Mouse (Mus musculus) intestine, embryonic 14.5 days (tissue): ENCODE results near the gene Lsp1. TPM values are rescaled to one million over a fixed set of nuclear protein-coding genes. Genes with fewer than 3 reads are reported as not detected.

Experiments used
- ATAC-seq: fragments of 200-750 bp; cut with Nextera tagmentation; replicated peaks from 2 replicates; pipeline ENCODE4 v1.8.0; 2017; ENCODE audit warnings: low read depth, moderate number of reproducible peaks, moderate TSS enrichment, moderate library complexity; ENCODE audit not compliant: low FRiP score, low TSS enrichment
- DNase-seq: peaks from one replicate; pipeline ENCODE4 v3.0.0-alpha.2; 2018; ENCODE audit warnings: low spot score
- H3K27ac ChIP-seq: fragments of 300-500 bp; sonication (generic); 2 replicates; pipeline ENCODE4 v1.5.1; 2014; ENCODE audit warnings: low read depth, mild to moderate bottlenecking, control low read depth
- H3K27me3 ChIP-seq: fragments of 300-500 bp; sonication (generic); replicated peaks from 2 replicates; pipeline ENCODE4 v1.6.1; 2014; ENCODE audit warnings: low read length, control low read depth; ENCODE audit not compliant: control insufficient read depth, insufficient read depth
- H3K36me3 ChIP-seq: fragments of 300-500 bp; sonication (generic); 2 replicates; pipeline ENCODE4 v1.6.1; 2014; ENCODE audit warnings: low read length, control low read depth; ENCODE audit not compliant: control insufficient read depth, insufficient read depth
- H3K4me1 ChIP-seq: fragments of 300-500 bp; sonication (generic); replicated peaks from 2 replicates; pipeline ENCODE4 v1.6.1; 2014; ENCODE audit warnings: low read length, control low read depth, mixed read lengths; ENCODE audit not compliant: control insufficient read depth, insufficient read depth
- H3K4me2 ChIP-seq: fragments of 300-500 bp; sonication (generic); 2 replicates; pipeline ENCODE4 v1.6.1; 2014; ENCODE audit warnings: low read length
- H3K4me3 ChIP-seq: fragments of 300-500 bp; sonication (generic); 2 replicates; pipeline ENCODE4 v1.5.1; 2014; ENCODE audit warnings: low read depth, low read length, control low read depth, mixed read lengths
- H3K9ac ChIP-seq: fragments of 300-500 bp; sonication (generic); 2 replicates; pipeline ENCODE4 v1.6.1; 2014; ENCODE audit warnings: mild to moderate bottlenecking, low read length
- H3K9me3 ChIP-seq: fragments of 300-500 bp; sonication (generic); 2 replicates; pipeline ENCODE4 v1.6.1; 2016; ENCODE audit warnings: low read length, control low read depth; ENCODE audit not compliant: control insufficient read depth
- WGBS: fragments of 180-500 bp; shearing (Covaris S2); extraction: QIAGEN DNeasy Blood & Tissue Kit; methylation state at CpG from one replicate; pipeline ENCODE4 v1.1.7; 2014; 5-methylcytosine and 5-hydroxymethylcytosine counted together
- polyA plus RNA-seq: library from polyadenylated mRNA; unstranded; fragments of >200 nt; fragmentation: Nextera tagmentation; extraction: Ambion mirVana; gene quantifications from 2 replicates; pipeline ENCODE4 v1.2.1, GENCODE M21; 2014

Gene Lsp1
- polyA plus RNA-seq, 1 experiment from 2014 or later, result 145 TPM

DNA sequence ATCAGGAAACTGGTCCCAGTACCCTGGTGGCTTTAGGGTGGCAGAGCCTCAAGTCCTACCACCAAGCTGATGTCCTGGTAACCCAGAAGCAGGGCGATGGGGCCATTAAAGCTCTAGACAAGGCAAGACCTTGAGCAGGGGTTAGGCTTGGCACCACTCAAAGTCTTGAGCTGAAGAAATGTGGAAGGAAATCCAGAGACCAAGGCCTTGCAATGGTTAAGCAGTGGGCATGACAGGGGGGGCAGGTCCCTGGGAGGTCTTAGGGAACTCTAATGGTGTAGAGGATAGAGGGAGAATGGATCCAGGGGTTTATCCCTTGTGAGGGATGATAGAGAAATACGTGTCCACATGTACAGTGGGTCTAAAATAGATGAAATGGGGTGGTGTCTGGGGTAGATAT lies 12.9 kb downstream of the Lsp1 start:
- WGBS, result 78% methylated on average over 2 of the region's 2 CpGs
- H3K4me1 ChIP-seq, result peaks cover 67% of the 10 kb centered on the region
- no peak for ATAC-seq

DNA sequence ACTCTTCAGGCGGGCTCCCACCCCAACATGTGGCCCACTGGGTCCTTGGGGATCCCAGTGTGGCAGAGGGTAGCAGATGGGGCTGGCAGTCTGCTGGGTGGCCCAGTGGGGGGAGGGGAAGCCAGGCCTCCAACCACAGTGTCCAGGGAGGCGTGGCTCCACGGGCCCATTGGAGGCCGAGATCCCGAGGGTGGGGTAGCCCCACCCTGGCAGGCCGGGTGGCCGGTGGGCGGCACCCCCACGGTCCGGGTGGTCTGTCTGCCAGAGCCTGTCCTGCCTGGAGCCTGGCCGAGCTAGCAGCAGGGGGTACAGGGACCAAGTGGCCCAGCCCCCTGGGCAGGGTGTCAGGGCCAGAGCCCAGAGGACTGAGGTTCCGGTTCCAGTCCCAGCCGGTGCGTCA lies 14.2 kb downstream of the Lsp1 start:
- Histone ChIP-seq H3K4me1 (peaks cover 65% of the 10 kb centered on the region), H3K4me2 (peak overlapping the region; percentile 46), H3K36me3 (peaks cover 15% of the 10 kb centered on the region; the same call in 1 of the 2 replicates), H3K9me3 (no peaks in the 10 kb centered on the region), H3K27me3 (no peaks in the 10 kb centered on the region), H3K27ac (peak overlapping the region; percentile 96), H3K9ac (peak overlapping the region; percentile 87), H3K4me3 (peak overlapping the region; percentile 39)
- DNase-seq (peak; percentile 49), ATAC-seq (0 out of 2 replicates have a peak, but pooled peaks have one; percentile 7)
- WGBS, result 60% methylated on average over 14 of the region's 14 CpGs

More for the DNA sequence above, 12.9 kb downstream of the Lsp1 start:
- Histone ChIP-seq H3K27me3 (no peaks in the 10 kb centered on the region), H3K9ac (peak overlapping the region; percentile 87), H3K4me2 (peak overlapping the region; percentile 46), H3K4me3 (peak overlapping the region; percentile 39), H3K9me3 (no peaks in the 10 kb centered on the region), H3K27ac (peak overlapping the region; percentile 96; the same call in 1 of the 2 replicates), H3K36me3 (peaks cover 14% of the 10 kb centered on the region; the same call in 1 of the 2 replicates)
- no peak for DNase-seq

DNA sequence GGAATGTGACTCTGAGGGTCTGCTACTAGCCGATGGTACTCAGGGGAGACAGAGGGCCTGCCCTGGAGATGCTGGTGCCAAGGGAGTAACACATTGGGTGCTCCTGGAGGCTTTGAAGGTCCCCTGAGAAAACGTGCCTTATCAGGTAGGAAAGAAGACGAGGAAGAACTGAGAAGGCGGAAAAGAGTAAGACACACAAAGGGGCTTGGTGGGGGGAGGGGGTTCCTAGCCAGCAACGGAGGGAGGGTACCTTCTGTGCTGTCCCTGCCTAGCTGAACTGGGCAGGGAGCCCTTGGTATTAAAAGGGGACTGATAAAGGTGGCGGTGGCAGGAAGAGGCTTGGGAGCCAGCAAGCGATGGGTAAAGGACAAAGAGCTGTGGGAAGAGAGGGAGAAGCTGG lies 15.0 kb downstream of the Lsp1 start:
- peaks cover 17% of the 10 kb centered on the region; the same call in 1 of the 2 replicates for H3K36me3 ChIP-seq
- H3K4me1 ChIP-seq, result peaks cover 59% of the 10 kb centered on the region
- H3K27ac ChIP-seq, result peak overlapping the region; percentile 96
- peak overlapping the region; percentile 39 for H3K4me3 ChIP-seq
- ATAC-seq (no peak), DNase-seq (no peak)
- H3K9me3 ChIP-seq, result no peaks in the 10 kb centered on the region
- WGBS, result 53% methylated on average over 7 of the region's 7 CpGs
- no peaks in the 10 kb centered on the region for H3K27me3 ChIP-seq
- H3K4me2 ChIP-seq, result peak overlapping the region; percentile 46
- H3K9ac ChIP-seq, result peak overlapping the region; percentile 87

DNA sequence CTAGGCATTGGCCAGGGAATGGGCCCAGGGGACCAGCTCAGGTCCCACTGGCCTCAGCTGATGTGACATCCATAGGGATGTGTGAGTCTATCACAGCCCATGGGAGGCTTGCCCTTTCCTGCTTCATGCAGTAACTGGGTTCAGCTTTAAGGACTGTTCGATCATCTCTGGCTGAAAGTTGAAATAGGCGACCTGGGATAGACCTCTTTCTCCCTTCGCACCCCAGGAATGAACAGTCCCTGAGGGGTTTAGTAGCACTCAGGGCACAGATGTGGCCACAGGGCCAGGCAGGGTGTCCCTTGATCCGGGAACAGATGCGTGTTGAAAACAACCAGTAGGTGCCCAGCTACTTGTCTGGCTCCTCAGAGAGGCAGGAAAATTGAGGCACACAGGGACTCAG lies 15.7 kb downstream of the Lsp1 start:
- Histone ChIP-seq H3K4me2 (peak overlapping the region; percentile 46), H3K27ac (peak overlapping the region; percentile 96), H3K4me1 (peaks cover 59% of the 10 kb centered on the region), H3K36me3 (peaks cover 17% of the 10 kb centered on the region; the same call in 1 of the 2 replicates), H3K9ac (peak overlapping the region; percentile 87), H3K9me3 (no peaks in the 10 kb centered on the region), H3K4me3 (peak overlapping the region; percentile 39), H3K27me3 (no peaks in the 10 kb centered on the region)
- WGBS, result 79% methylated on average over 5 of the region's 5 CpGs
- no peak for DNase-seq
- ATAC-seq, result no peak

DNA sequence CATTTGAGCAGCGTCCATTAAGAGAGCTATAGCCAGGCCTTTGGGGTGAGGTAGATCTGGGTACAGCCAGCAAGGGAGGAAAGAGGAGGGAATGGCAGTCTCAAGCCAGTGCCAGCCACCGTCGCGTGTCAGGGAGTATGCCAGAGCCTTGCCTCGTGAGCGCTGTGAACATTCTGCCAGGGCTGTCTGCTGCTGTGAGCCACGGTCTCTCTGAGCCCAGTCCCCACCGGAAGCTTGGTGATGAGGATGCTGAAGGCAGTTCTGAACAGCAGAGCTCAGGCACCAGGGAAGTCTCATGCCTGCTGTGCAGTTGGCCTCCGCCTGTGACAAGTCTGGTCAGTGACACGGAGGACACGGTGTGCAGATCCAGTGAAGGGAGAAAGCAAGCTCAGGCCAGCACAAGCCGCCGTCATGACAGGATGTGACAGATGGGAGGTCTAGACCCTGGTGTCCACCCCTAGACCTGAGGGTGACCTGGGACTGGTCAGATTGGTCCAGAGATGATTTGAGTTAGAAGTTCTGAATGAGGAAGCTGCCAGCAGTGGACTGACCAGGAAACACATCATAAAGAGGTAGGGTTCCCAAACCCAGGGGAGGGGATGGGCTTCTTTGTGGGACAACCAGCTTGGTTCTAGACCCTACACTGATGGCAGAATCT lies 16.3 kb downstream of the Lsp1 start:
- Histone ChIP-seq H3K27me3 (no peaks in the 10 kb centered on the region), H3K9me3 (no peaks in the 10 kb centered on the region)
- WGBS, result 79% methylated on average over 13 of the region's 13 CpGs

DNA sequence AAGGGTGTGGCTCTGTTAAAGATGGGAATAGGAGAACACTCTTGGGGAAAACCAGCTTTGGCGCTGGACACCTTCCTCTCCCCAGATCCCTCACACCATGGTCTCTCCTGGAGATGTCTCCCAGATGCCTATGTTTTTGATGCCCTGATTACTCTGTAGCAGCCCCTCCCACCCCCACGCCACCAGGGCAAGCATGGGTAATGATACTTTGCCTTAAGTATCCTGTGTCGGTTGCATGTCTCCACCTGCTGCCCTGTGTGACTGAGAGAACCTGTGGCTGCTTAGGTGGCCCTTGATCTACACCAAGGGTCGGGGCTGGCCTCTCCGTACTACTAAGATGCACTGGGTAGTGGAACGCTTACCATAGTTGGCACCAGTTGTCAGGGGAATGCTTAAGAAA lies 17.4 kb downstream of the Lsp1 start:
- no peak for ATAC-seq
- peaks cover 17% of the 10 kb centered on the region; the same call in 1 of the 2 replicates for H3K36me3 ChIP-seq
- H3K4me2 ChIP-seq, result peak overlapping the region; percentile 46
- WGBS, result 90% methylated on average over 6 of the region's 6 CpGs
- no peak overlapping the region for H3K9ac ChIP-seq
- no peaks in the 10 kb centered on the region for H3K9me3 ChIP-seq
- H3K27me3 ChIP-seq, result no peaks in the 10 kb centered on the region
- peaks cover 60% of the 10 kb centered on the region for H3K4me1 ChIP-seq
- no peak for DNase-seq
- no peak overlapping the region for H3K4me3 ChIP-seq
- H3K27ac ChIP-seq, result peak overlapping the region; percentile 33; the same call in 1 of the 2 replicates

More for the DNA sequence above, 16.3 kb downstream of the Lsp1 start:
- Histone ChIP-seq H3K27ac (peak overlapping the region; percentile 96; the same call in 1 of the 2 replicates), H3K4me3 (peak overlapping the region; percentile 13; the same call in 1 of the 2 replicates), H3K9ac (peak overlapping the region; percentile 87; the same call in 1 of the 2 replicates), H3K4me2 (peak overlapping the region; percentile 46), H3K36me3 (peaks cover 17% of the 10 kb centered on the region; the same call in 1 of the 2 replicates), H3K4me1 (peaks cover 59% of the 10 kb centered on the region)
- DNase-seq, result no peak
- no peak for ATAC-seq

DNA sequence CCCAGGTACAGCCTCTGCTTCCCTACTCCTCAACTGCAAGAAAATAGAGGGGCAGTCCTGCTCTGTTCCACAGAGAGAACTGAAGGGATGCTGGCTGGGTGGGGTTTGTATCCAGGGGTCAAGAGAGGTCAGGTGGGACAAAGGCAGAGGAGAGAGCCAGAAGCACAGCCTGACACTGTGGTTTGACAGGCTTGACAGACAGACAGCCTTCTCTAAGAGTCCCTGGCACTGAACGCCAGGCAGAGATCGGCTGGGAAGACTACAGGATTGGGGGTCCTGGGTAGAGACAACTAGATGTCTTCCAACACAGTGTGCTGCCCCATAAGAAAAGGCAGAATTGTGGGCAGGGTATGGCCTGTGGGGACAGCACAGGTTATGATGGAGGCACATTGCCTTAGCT lies 18.0 kb downstream of the Lsp1 start:
- ATAC-seq, result no peak
- WGBS, result 77% methylated on average over 2 of the region's 2 CpGs
- Histone ChIP-seq H3K27ac (peak overlapping the region; percentile 33; the same call in 1 of the 2 replicates), H3K36me3 (peaks cover 17% of the 10 kb centered on the region; the same call in 1 of the 2 replicates), H3K27me3 (no peaks in the 10 kb centered on the region), H3K4me2 (peak overlapping the region; percentile 46), H3K4me3 (no peak overlapping the region), H3K9me3 (no peaks in the 10 kb centered on the region), H3K4me1 (peaks cover 65% of the 10 kb centered on the region), H3K9ac (no peak overlapping the region)
- DNase-seq, result no peak

DNA sequence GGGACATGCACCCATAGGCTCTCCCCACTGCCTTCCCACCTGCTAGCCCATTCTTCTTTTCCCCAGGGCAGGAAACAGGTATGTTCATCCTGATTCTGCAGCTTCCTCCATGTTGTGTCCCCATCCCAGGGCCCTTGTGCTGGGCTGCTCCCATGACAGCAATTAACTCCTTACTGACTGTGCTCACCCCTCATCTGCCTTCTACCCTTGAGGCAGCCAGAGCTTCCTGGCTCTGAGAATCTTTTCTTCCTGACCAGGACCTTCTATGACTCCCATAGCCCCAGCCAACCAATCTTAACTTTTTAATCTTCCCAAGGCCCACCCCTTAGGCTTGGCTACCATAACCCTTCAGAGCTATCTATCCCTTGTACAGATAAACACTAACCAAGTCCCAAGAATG lies 18.7 kb downstream of the Lsp1 start:
- no peaks in the 10 kb centered on the region for H3K27me3 ChIP-seq
- 0 out of 2 replicates have a peak overlapping the region, but pooled peaks have one; percentile 99 for H3K27ac ChIP-seq
- peaks cover 65% of the 10 kb centered on the region for H3K4me1 ChIP-seq
- no peak for DNase-seq
- ATAC-seq, result no peak
- peaks cover 21% of the 10 kb centered on the region; the same call in 1 of the 2 replicates for H3K36me3 ChIP-seq
- H3K9ac ChIP-seq, result no peak overlapping the region
- H3K4me3 ChIP-seq, result no peak overlapping the region
- H3K4me2 ChIP-seq, result no peak overlapping the region
- no peaks in the 10 kb centered on the region for H3K9me3 ChIP-seq
